Mouse (Mus musculus) hindbrain, embryonic 11.5 days (tissue): ENCODE measurements around the gene Pkmyt1. TPM values are rescaled to one million over a fixed set of nuclear protein-coding genes. Genes with fewer than 3 reads are reported as not detected.
A peak's percentile ranks its signal among the peaks of the same experiment; 100 is the strongest.

Source experiments
- ATAC-seq: fragments of 200-750 bp; cut with Nextera tagmentation; 2 replicates; pipeline ENCODE4 v1.8.0; 2017; ENCODE audit warnings: mild to moderate bottlenecking, moderate TSS enrichment, moderate library complexity; ENCODE audit not compliant: low FRiP score
- DNase-seq: peaks from one replicate; pipeline ENCODE4 v3.0.0-alpha.2; 2015; ENCODE audit warnings: low spot score
- H3K27ac ChIP-seq: fragments of 300-500 bp; sonication (generic); 2 replicates; pipeline ENCODE4 v1.5.1; 2014; ENCODE audit warnings: mild to moderate bottlenecking, low read depth, low read length
- H3K27me3 ChIP-seq: fragments of 300-500 bp; sonication (generic); 2 replicates; pipeline ENCODE4 v1.6.1; 2014; ENCODE audit warnings: mild to moderate bottlenecking, low read length, moderate library complexity, mixed read lengths; ENCODE audit not compliant: control insufficient read depth, insufficient read depth
- H3K36me3 ChIP-seq: fragments of 300-500 bp; sonication (generic); 2 replicates; pipeline ENCODE4 v1.6.1; 2014; ENCODE audit warnings: mild to moderate bottlenecking, low read length, moderate library complexity, mixed read lengths; ENCODE audit not compliant: control insufficient read depth, insufficient read depth
- H3K4me1 ChIP-seq: fragments of 300-500 bp; sonication (generic); replicated peaks from 2 replicates; pipeline ENCODE4 v1.6.1; 2014; ENCODE audit warnings: low read length, mixed read lengths; ENCODE audit not compliant: control insufficient read depth, insufficient read depth
- H3K4me2 ChIP-seq: fragments of 300-500 bp; sonication (generic); replicated peaks from 2 replicates; pipeline ENCODE4 v1.6.1; 2014; ENCODE audit warnings: mild to moderate bottlenecking, low read depth, low read length
- H3K4me3 ChIP-seq: fragments of 300-500 bp; sonication (generic); 2 replicates; pipeline ENCODE4 v1.5.1; 2014; ENCODE audit warnings: low read depth, low read length
- H3K9ac ChIP-seq: fragments of 300-500 bp; sonication (generic); 2 replicates; pipeline ENCODE4 v1.6.1; 2014; ENCODE audit warnings: low read depth, low read length
- H3K9me3 ChIP-seq: fragments of 300-500 bp; sonication (generic); 2 replicates; pipeline ENCODE4 v1.6.1; 2016; ENCODE audit warnings: low read length; ENCODE audit not compliant: control insufficient read depth
- WGBS: fragments of 180-500 bp; shearing (Covaris S2); extraction: QIAGEN DNeasy Blood & Tissue Kit; methylation state at CpG from one replicate; pipeline ENCODE4 v1.1.7; 2014; 5-methylcytosine and 5-hydroxymethylcytosine counted together
- polyA plus RNA-seq: library from polyadenylated mRNA; unstranded; fragments of >200 nt; fragmentation: Nextera tagmentation; extraction: Ambion mirVana; gene quantifications from 2 replicates; pipeline ENCODE4 v1.2.1, GENCODE M21; 2014

The Pkmyt1 gene
- polyA plus RNA-seq, 1 experiment from 2014 or later: 30.2 TPM

DNA sequence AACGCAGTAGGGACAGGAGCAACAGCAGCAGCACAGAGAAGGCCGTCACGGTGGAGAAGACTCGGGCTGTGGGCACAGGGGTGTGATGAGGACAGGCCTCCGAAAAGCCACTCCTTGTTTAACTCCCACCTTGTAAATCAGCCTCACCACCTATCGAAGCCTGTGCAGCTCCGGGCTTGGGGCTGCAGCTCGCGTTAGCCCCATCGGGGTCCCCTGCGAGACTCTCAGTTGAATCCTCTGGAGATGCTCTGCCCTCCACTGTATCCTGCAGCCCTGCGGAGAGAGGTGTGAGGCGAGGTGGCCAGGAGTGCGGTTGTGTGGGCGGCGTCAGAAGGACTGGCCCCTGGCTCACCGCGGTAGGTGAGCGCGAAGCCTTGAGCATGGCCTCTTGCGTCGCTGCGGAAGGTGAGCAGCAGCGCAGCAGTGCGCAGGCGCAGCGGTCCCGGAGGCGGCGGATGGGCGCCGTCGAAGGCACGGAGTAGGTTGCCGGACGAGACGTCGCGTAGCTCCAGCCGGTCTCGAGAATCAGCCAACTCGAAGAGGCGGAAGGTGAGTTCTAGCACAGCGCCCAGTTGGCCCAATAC, 16.2 kb downstream of the Pkmyt1 start:
- WGBS: 7% methylated on average over 44 of the region's 44 CpGs
- ATAC-seq: no peak
- DNase-seq: peak; percentile 54
- Histone ChIP-seq H3K27ac (no peak overlapping the region), H3K27me3 (peaks cover 68% of the 10 kb centered on the region), H3K4me3 (no peak overlapping the region), H3K9ac (no peak overlapping the region), H3K9me3 (no peaks in the 10 kb centered on the region), H3K4me2 (peak overlapping the region; percentile 2; the same call in 1 of the 2 replicates), H3K4me1 (peaks cover 19% of the 10 kb centered on the region), H3K36me3 (no peaks in the 10 kb centered on the region)

DNA sequence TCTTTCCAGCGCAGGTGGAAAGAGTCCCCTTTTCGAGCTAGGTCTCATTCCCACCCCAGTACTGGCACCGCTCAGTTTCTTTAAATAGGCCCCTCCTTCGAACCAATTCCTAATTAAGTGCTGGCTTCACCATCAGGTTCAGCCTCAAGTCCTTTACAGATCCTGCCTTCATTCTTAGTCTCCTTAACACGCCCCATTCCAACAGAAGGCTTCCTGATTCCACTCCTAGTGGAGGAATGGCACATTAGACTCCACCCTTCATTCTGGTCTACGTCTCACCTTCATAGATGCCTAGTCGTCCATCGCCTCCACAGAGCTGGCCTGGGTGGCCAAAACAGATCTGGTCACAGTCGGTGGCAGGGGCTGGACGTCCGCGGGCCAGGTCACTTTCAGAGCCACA, 16.8 kb downstream of the Pkmyt1 start:
- Histone ChIP-seq H3K4me2 (no peak overlapping the region), H3K4me1 (peaks cover 18% of the 10 kb centered on the region), H3K27ac (no peak overlapping the region), H3K9ac (no peak overlapping the region), H3K4me3 (no peak overlapping the region), H3K27me3 (peaks cover 72% of the 10 kb centered on the region), H3K9me3 (no peaks in the 10 kb centered on the region), H3K36me3 (no peaks in the 10 kb centered on the region)
- DNase-seq: no peak
- 71% methylated on average over 12 of the region's 12 CpGs for WGBS
- no peak for ATAC-seq

DNA sequence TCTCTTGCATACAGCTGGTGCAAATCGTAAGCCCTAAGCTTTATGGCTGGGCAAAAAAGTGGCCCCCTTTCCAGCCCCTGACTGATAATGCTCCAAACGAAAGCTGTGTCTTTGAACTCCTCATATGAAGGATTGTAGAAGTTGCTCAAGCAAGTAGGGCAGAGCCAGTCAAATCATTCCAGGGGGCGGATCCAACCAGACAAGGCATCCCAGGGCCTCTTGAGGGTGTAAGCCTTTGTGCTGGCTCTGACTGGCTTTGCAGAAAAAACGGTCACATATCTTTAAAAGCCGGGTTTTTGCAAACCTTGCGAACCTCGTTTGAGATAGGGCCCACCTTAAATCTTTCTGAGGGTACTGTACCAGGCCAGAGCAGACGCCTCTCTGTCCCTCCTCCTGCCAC, 17.9 kb downstream of the Pkmyt1 start:
- peaks cover 16% of the 10 kb centered on the region for H3K4me1 ChIP-seq
- ATAC-seq: no peak

DNA sequence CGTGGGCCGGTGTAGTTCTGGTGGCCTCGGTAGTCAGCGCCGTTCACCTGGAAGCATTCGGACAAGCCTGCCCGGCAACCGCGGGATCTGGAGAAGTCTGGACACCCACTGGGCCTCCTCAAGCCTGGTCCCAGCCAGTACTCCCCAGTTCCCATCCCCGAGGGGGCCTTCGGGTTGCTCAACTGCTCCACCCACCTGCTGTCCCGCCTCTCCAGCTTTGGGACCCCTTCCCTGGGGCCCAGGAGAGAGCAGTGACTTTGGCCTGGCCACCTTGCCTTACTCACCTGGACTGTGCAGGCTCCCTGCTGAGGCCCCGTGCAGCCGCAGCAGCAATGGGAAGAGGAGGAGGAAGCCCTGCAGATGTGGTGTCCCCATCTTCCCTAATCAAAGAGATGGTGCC, 18.5 kb downstream of the Pkmyt1 start:
- peaks cover 16% of the 10 kb centered on the region for H3K4me1 ChIP-seq
- peak overlapping the region; percentile 19; the same call in 1 of the 2 replicates for H3K9ac ChIP-seq
- WGBS: 1% methylated on average over 10 of the region's 14 CpGs

More for the DNA sequence above, 17.9 kb downstream of the Pkmyt1 start:
- Histone ChIP-seq H3K27me3 (peaks cover 75% of the 10 kb centered on the region), H3K36me3 (no peaks in the 10 kb centered on the region), H3K9me3 (no peaks in the 10 kb centered on the region), H3K27ac (no peak overlapping the region), H3K9ac (no peak overlapping the region), H3K4me2 (no peak overlapping the region), H3K4me3 (no peak overlapping the region)
- peak; percentile 18 for DNase-seq
- WGBS: 19% methylated on average over 8 of the region's 8 CpGs

DNA sequence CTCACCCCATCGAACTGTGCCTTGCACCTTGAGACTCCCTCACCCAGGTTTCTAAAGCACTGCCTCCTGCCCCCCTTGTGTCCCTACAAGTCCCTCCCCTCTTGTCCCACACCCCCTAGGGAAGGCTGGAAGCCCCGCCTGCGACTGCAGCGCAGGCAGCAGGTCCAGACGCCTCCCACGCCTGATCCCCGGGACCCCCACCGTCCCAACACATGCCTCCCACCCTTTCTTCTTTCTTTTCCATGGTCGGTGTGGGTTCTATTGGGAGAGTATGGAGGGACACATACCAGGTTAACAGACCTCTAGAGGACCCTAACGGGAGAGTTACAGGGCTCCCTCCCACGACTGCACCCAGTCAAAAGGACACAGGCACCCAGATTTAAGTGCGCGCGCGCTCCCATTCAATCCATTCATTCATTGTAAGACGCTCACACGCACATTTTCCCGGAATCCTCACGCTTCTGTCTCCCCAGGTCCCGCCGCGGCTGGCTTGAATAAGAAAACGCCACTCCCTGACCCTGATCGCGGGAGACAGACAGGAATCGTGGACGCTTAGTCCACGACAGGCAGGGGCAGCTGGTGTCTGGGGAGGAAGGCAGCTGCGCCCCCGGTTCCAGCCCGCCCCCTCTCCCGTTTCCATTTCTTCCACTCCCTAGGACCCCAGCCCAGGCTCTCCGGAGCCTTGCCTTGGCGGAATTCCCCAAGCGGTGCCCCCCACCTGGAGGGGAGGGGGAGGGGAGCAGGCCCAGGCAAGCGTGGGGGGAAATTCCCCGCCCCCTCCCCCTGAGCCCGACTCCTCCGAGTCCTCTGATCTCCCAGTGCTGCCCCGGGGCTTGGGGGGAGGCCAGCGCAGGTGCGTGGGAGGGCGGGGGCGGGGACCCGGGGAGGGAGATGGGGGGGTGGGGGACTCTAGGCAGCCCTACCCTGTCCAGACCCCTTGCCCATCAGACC, 19.4 kb downstream of the Pkmyt1 start, which contains the start of gene Kremen2:
Gene Kremen2 (minus strand): TSS at position 533 of the 951 bp plus-strand sequence.
- Histone ChIP-seq H3K4me2 (peak within 1 kb of the TSS; percentile 57), H3K27me3 (peaks cover 72% of the 10 kb centered on the region), H3K4me3 (peak within 1 kb of the TSS; percentile 29), H3K27ac (no peak within 1 kb of the TSS), H3K36me3 (no peaks in the 10 kb centered on the region), H3K4me1 (peaks cover 16% of the 10 kb centered on the region), H3K9ac (peak within 1 kb of the TSS; percentile 44), H3K9me3 (no peaks in the 10 kb centered on the region)
- peak; percentile 54 for DNase-seq
- no peak for ATAC-seq
- WGBS: under 1% methylated on average over 35 of the region's 45 CpGs

More for the DNA sequence above, 18.5 kb downstream of the Pkmyt1 start:
- no peaks in the 10 kb centered on the region for H3K9me3 ChIP-seq
- DNase-seq: no peak
- H3K27ac ChIP-seq: no peak overlapping the region
- H3K4me2 ChIP-seq: no peak overlapping the region
- no peak for ATAC-seq
- no peaks in the 10 kb centered on the region for H3K36me3 ChIP-seq
- peaks cover 75% of the 10 kb centered on the region for H3K27me3 ChIP-seq
- no peak overlapping the region for H3K4me3 ChIP-seq

DNA sequence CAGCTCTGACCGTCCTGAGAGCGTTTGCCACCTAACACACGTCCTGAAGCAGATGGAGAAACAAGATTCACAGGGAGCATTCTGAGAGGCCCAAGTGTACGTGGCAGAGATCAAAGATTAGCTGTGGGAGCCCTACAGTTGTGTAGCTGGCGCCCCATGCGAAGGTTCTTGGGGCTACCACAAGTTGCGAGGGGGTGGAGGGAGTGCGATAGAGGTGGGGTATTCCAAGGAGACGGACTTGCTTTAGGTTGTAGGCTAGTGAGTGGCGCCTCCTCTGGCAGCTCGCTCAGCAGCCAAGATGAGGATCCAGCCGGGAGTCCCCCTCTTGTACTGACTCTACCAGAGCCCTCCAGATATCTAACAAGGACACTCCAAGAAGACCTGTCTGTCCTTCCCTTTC, 20.2 kb downstream of the Pkmyt1 start:
- H3K4me2 ChIP-seq: peak overlapping the region; percentile 57
- H3K4me1 ChIP-seq: peaks cover 12% of the 10 kb centered on the region
- 2% methylated on average over 12 of the region's 12 CpGs for WGBS
- no peaks in the 10 kb centered on the region for H3K36me3 ChIP-seq
- ATAC-seq (no peak), DNase-seq (peak; percentile 31)
- no peak overlapping the region for H3K9ac ChIP-seq
- H3K27me3 ChIP-seq: peaks cover 65% of the 10 kb centered on the region
- H3K4me3 ChIP-seq: peak overlapping the region; percentile 29
- no peaks in the 10 kb centered on the region for H3K9me3 ChIP-seq
- H3K27ac ChIP-seq: no peak overlapping the region

DNA sequence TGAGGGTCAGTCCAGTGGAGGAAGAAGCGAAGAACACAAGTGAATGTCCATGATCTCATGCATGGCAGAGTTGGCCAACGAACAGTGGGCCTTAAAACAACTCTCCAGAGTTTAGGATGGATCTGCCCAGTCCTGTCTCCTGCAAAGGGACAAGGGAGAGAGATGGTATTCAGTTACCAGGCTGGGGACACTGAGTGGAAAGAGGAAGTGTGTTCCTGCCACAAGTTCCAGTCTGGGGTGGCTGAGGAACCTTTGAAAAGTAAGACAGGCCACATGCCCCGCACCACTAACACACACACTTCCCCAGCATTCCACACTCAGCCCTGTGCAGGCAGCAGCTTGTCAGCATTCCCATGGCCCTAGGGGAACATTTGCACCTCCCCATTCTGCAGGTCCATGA, 20.6 kb downstream of the Pkmyt1 start:
- no peak overlapping the region for H3K4me3 ChIP-seq
- no peak for ATAC-seq
- H3K4me2 ChIP-seq: no peak overlapping the region
- 75% methylated on average over 3 of the region's 3 CpGs for WGBS
- peaks cover 12% of the 10 kb centered on the region for H3K4me1 ChIP-seq
- H3K9me3 ChIP-seq: no peaks in the 10 kb centered on the region
- DNase-seq: no peak
- H3K9ac ChIP-seq: no peak overlapping the region
- no peak overlapping the region for H3K27ac ChIP-seq
- no peaks in the 10 kb centered on the region for H3K36me3 ChIP-seq
- H3K27me3 ChIP-seq: peaks cover 60% of the 10 kb centered on the region

DNA sequence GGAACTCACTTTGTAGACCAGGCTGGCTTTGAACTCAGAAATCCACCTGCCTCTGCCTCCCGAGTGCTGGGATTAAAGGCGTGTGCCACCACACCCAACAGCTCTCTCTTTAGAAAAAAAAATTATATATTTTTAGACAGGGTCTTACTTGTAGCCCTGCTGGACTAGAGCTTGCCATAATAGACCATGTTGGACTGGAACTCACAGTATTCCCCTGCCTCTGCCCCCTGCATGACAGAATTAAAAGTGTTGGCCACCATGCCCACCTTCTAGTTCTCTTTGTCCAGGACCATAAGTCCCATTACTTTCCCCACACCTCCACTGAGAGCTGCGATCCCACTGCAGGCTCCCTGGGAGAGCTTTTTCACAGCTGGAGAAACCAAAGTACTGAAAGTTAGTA, 21.3 kb downstream of the Pkmyt1 start:
- WGBS: 79% methylated on average over 3 of the region's 3 CpGs
- ATAC-seq (no peak), DNase-seq (no peak)
- H3K27ac ChIP-seq: no peak overlapping the region
- H3K36me3 ChIP-seq: no peaks in the 10 kb centered on the region; the same call in 1 of the 2 replicates
- H3K27me3 ChIP-seq: peaks cover 53% of the 10 kb centered on the region
- H3K4me3 ChIP-seq: no peak overlapping the region
- no peak overlapping the region for H3K4me2 ChIP-seq
- no peaks in the 10 kb centered on the region for H3K9me3 ChIP-seq
- no peak overlapping the region for H3K9ac ChIP-seq
- peaks cover 12% of the 10 kb centered on the region for H3K4me1 ChIP-seq
